Mouse (Mus musculus) G1E (cell line): ENCODE measurements around the gene Gramd1b.

Source experiments
- CTCF ChIP-seq: IDR thresholded peaks from 2 replicates; pipeline ENCODE4 v1.5.1; 2012; ENCODE audit warnings: low read depth, low read length, inconsistent platforms, mixed read lengths
- GATA1 ChIP-seq: IDR thresholded peaks from 2 replicates; pipeline ENCODE4 v1.6.1; 2012; ENCODE audit warnings: borderline replicate concordance, low read length, inconsistent platforms, mixed read lengths
- POLR2AphosphoS5 ChIP-seq: IDR thresholded peaks from 2 replicates; pipeline ENCODE4 v1.6.1; 2012; ENCODE audit warnings: low read depth, low read length, inconsistent platforms; ENCODE audit not compliant: insufficient replicate concordance
- TAL1 ChIP-seq: conservative IDR thresholded peaks from 2 replicates; pipeline ENCODE4 v1.6.1; 2012; ENCODE audit warnings: low read depth, low read length, inconsistent platforms, mixed read lengths

DNA sequence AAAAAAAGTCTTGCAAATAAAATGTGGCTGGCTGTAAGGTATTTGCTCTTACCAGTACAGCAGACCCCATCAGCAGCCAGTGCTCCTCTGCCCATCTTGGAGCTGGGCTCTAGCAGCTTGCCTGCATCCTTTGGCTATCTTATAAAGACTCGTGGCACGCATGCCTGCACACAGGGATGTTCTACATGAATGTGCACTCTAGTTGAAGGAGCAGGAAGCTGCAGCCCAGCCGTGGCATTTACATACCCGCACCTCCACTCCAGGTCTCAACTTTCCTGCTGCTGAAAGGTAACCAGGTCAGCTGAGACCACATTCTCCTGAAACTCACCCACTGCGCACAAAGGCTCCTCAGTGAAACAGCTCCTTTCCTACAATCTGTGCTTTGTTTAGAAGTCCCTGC is 123.3 kb downstream of the Gramd1b start:
- TF ChIP-seq CTCF (no peak), TAL1 (no peak), POLR2AphosphoS5 (no peak), GATA1 (no peak)
